9 mouse cellular contexts compared by ENCODE assay signal in the genomic region with DNA sequence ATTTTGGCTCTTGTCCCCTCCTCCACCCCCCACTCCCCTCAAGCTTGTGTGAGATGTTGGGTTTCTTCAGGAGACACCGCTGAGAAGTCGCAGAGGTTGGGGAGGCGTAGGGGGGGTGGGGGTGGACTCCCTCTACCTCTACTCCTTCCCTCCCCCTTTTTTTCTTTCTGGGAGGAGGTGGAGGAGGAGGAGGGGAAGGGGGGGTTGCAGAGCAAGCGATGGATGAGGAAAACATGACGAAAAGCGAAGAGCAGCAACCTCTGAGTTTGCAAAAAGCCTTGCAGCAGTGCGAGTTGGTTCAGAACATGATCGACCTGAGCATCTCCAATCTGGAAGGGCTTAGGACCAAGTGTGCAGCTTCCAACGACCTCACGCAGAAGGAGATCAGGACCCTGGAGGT. TPM values are rescaled to one million over a fixed set of nuclear protein-coding genes. Genes with fewer than 3 reads are reported as not detected.
DNase-seq lines count a peak whose midpoint lies in the region; ATAC-seq and TF ChIP-seq lines count a peak whose summit lies in the region.
"Had no signal": no experiment of that assay in that cellular context is flagged by ENCODE, and none has a peak within 500 bp of the region (broad histone marks: within the 10 kb centered on the region; RNA-seq: fewer than 3 reads in every experiment).

No protein-coding gene starts in this region.

- 0 out of 2 replicates have a peak, but pooled peaks have one; percentile 4 for ATAC-seq in lung, embryonic 14.5 days (ENCODE audit: insufficient read depth)
- ATAC-seq in embryonic facial prominence, embryonic 13.5 days (ENCODE audit: insufficient number of reproducible peaks, insufficient read depth, low FRiP score, low TSS enrichment, low read depth) = no peak
- ATAC-seq in intestine, embryonic 16.5 days = 0 out of 2 replicates have a peak, but pooled peaks have one; percentile 6
- ATAC-seq in neural tube, embryonic 14.5 days (ENCODE audit: low read depth) = peak; percentile 31

- 4% methylated on average over 10 of the region's 10 CpGs for WGBS in lung, embryonic 14.5 days
- 2% methylated on average over 10 of the region's 10 CpGs for WGBS in embryonic facial prominence, embryonic 13.5 days
- 2% methylated on average over 10 of the region's 10 CpGs for WGBS in intestine, embryonic 16.5 days
- 2% methylated on average over 10 of the region's 10 CpGs for WGBS in neural tube, embryonic 14.5 days
- 9% methylated on average over 10 of the region's 10 CpGs for WGBS in lung, adult 2 months

- H3K27me3 ChIP-seq in lung, embryonic 14.5 days (ENCODE audit: insufficient read depth, low read length) = peaks cover 42% of the 10 kb centered on the region
- peaks cover 75% of the 10 kb centered on the region for H3K27me3 ChIP-seq in embryonic facial prominence, embryonic 13.5 days
- H3K27me3 ChIP-seq in intestine, embryonic 16.5 days (replicated peaks; ENCODE audit: control insufficient read depth, insufficient read depth, low read length) = peaks cover 37% of the 10 kb centered on the region
- no peaks in the 10 kb centered on the region for H3K27me3 ChIP-seq in neural tube, embryonic 14.5 days (ENCODE audit: control insufficient read depth, insufficient read depth, low read length)

- no peak overlapping the region for H3K9ac ChIP-seq in lung, embryonic 14.5 days
- no peak overlapping the region for H3K9ac ChIP-seq in embryonic facial prominence, embryonic 13.5 days
- peak overlapping the region; percentile 61; the same call in 1 of the 2 replicates for H3K9ac ChIP-seq in intestine, embryonic 16.5 days (ENCODE audit: low read depth, low read length)
- H3K9ac ChIP-seq in neural tube, embryonic 14.5 days (replicated peaks; ENCODE audit: low read depth, low read length) = peak overlapping the region; percentile 82

- H3K36me3 ChIP-seq in lung, embryonic 14.5 days (ENCODE audit: insufficient read depth) = no peaks in the 10 kb centered on the region
- no peaks in the 10 kb centered on the region for H3K36me3 ChIP-seq in embryonic facial prominence, embryonic 13.5 days
- no peaks in the 10 kb centered on the region for H3K36me3 ChIP-seq in intestine, embryonic 16.5 days (ENCODE audit: control insufficient read depth, insufficient read depth, low read length)
- no peaks in the 10 kb centered on the region for H3K36me3 ChIP-seq in neural tube, embryonic 14.5 days (ENCODE audit: control insufficient read depth, insufficient read depth, low read length)

- DNase-seq in lung, embryonic 14.5 days = no peak
- DNase-seq in lung, adult 18-20 months = no peak
- DNase-seq in urinary bladder, postnatal 25 days (ENCODE audit: low spot score) = no peak
- DNase-seq in spleen, postnatal 10 days (ENCODE audit: low spot score in 2 of 2) = no peak
- DNase-seq in lung, adult 2 months = no peak

- no peak for TF ChIP-seq CTCF in lung, embryonic 14.5 days (IDR thresholded peaks at IDR 0.05; ENCODE audit: low read depth)
- no peak for TF ChIP-seq CTCF in lung, adult 2 months (IDR thresholded peaks at IDR 0.05; ENCODE audit: insufficient read depth, low read length)

- peak overlapping the region; percentile 78 for H3K4me2 ChIP-seq in lung, embryonic 14.5 days
- peak overlapping the region; percentile 99 for H3K4me2 ChIP-seq in embryonic facial prominence, embryonic 13.5 days
- H3K4me2 ChIP-seq in intestine, embryonic 16.5 days (ENCODE audit: low read depth, low read length) = peak overlapping the region; percentile 94
- H3K4me2 ChIP-seq in neural tube, embryonic 14.5 days (ENCODE audit: low read depth, low read length) = peak overlapping the region; percentile 76

- H3K9me3 ChIP-seq in lung, embryonic 14.5 days (ENCODE audit: low read depth, low read length) = no peaks in the 10 kb centered on the region
- no peaks in the 10 kb centered on the region for H3K9me3 ChIP-seq in embryonic facial prominence, embryonic 13.5 days
- H3K9me3 ChIP-seq in intestine, embryonic 16.5 days (ENCODE audit: control insufficient read depth, low read length) = no peaks in the 10 kb centered on the region
- no peaks in the 10 kb centered on the region for H3K9me3 ChIP-seq in neural tube, embryonic 14.5 days (ENCODE audit: control insufficient read depth, low read length)
- H3K9me3 ChIP-seq: megakaryocyte, embryonic 14.5 days had no signal

- no peak for TF ChIP-seq POLR2A in lung, adult 2 months (IDR thresholded peaks at IDR 0.05; ENCODE audit: borderline replicate concordance, extremely low read depth, low read depth, low read length)

- peak overlapping the region; percentile 53; the same call in 1 of the 2 replicates for H3K4me3 ChIP-seq in lung, embryonic 14.5 days (ENCODE audit: low read depth, low read length)
- peak overlapping the region; percentile 59 for H3K4me3 ChIP-seq in embryonic facial prominence, embryonic 13.5 days
- H3K4me3 ChIP-seq in intestine, embryonic 16.5 days (ENCODE audit: low read length) = peak overlapping the region; percentile 66
- H3K4me3 ChIP-seq in neural tube, embryonic 14.5 days (ENCODE audit: low read depth, low read length) = peak overlapping the region; percentile 71
- H3K4me3 ChIP-seq in lung, adult 2 months (replicated peaks; ENCODE audit: extremely low read depth, low read depth, low read length) = no peak overlapping the region

- no peaks in the 10 kb centered on the region for H3K4me1 ChIP-seq in lung, embryonic 14.5 days (ENCODE audit: insufficient read depth)
- peaks cover 10% of the 10 kb centered on the region; the same call in 1 of the 2 replicates for H3K4me1 ChIP-seq in embryonic facial prominence, embryonic 13.5 days
- H3K4me1 ChIP-seq in intestine, embryonic 16.5 days (ENCODE audit: control insufficient read depth, insufficient read depth, low read length) = peaks cover 12% of the 10 kb centered on the region
- peaks cover 9% of the 10 kb centered on the region for H3K4me1 ChIP-seq in neural tube, embryonic 14.5 days (ENCODE audit: control insufficient read depth, insufficient read depth, low read length)
- H3K4me1 ChIP-seq in lung, adult 2 months (ENCODE audit: control insufficient read depth, insufficient read depth, low read length) = no peaks in the 10 kb centered on the region

- no peak overlapping the region for H3K27ac ChIP-seq in lung, embryonic 14.5 days (ENCODE audit: low read depth)
- no peak overlapping the region for H3K27ac ChIP-seq in embryonic facial prominence, embryonic 13.5 days
- H3K27ac ChIP-seq in intestine, embryonic 16.5 days (ENCODE audit: low read length) = no peak overlapping the region
- peak overlapping the region; percentile 98 for H3K27ac ChIP-seq in neural tube, embryonic 14.5 days (ENCODE audit: low read depth, low read length)

RNA-seq across cellular contexts. Expression of a gene that starts 0.8 kb away (rescaled TPM):
- 0.36 and 0.39 TPM in 2 replicates for polyA plus RNA-seq in lung, embryonic 14.5 days (2014; fragmentation: Nextera tagmentation; extraction: Ambion mirVana)
- polyA plus RNA-seq in embryonic facial prominence, embryonic 13.5 days (2015; fragmentation: Nextera tagmentation; extraction: Ambion mirVana) = 0.41 and 0.52 TPM in 2 replicates
- 0.20 and 0.28 TPM in 2 replicates for polyA plus RNA-seq in intestine, embryonic 16.5 days (2015; fragmentation: Nextera tagmentation; extraction: Ambion mirVana)
- polyA plus RNA-seq in neural tube, embryonic 14.5 days (2014; fragmentation: Nextera tagmentation; extraction: Ambion mirVana) = 8.5 and 11.3 TPM in 2 replicates
- 0.02 and 0.06 TPM in 2 replicates for polyA plus RNA-seq in lung, adult 2 months (2012; rRNA removed)

RNA-seq across cellular contexts. Expression of a gene that starts 25.8 kb away (rescaled TPM):
- 127 and 145 TPM in 2 replicates for polyA plus RNA-seq in lung, embryonic 14.5 days (2014; fragmentation: Nextera tagmentation; extraction: Ambion mirVana)
- polyA plus RNA-seq in embryonic facial prominence, embryonic 13.5 days (2015; fragmentation: Nextera tagmentation; extraction: Ambion mirVana) = 87.7 and 103 TPM in 2 replicates
- 99.9 and 101 TPM in 2 replicates for polyA plus RNA-seq in intestine, embryonic 16.5 days (2015; fragmentation: Nextera tagmentation; extraction: Ambion mirVana)
- polyA plus RNA-seq in neural tube, embryonic 14.5 days (2014; fragmentation: Nextera tagmentation; extraction: Ambion mirVana) = 23.8 and 26.7 TPM in 2 replicates
- 8.6 and 9.1 TPM in 2 replicates for polyA plus RNA-seq in lung, adult 2 months (2012; rRNA removed)

RNA-seq across cellular contexts. Expression of a gene that starts 57.5 kb away (rescaled TPM):
- 67.1 and 70.9 TPM in 2 replicates for polyA plus RNA-seq in lung, embryonic 14.5 days (2014; fragmentation: Nextera tagmentation; extraction: Ambion mirVana)
- 46.1 and 51.7 TPM in 2 replicates for polyA plus RNA-seq in embryonic facial prominence, embryonic 13.5 days (2015; fragmentation: Nextera tagmentation; extraction: Ambion mirVana)
- 43.9 and 63.3 TPM in 2 replicates for polyA plus RNA-seq in intestine, embryonic 16.5 days (2015; fragmentation: Nextera tagmentation; extraction: Ambion mirVana)
- polyA plus RNA-seq in neural tube, embryonic 14.5 days (2014; fragmentation: Nextera tagmentation; extraction: Ambion mirVana) = 281 and 293 TPM in 2 replicates
- polyA plus RNA-seq in lung, adult 2 months (2012; rRNA removed) = 83.6 and 151 TPM in 2 replicates

Comparison
In these comparisons a context has a peak if more than half of its experiments do, and no peak if none do; other contexts are left out.
1. H3K9ac ChIP-seq: peak in intestine, embryonic 16.5 days (single experiment) and neural tube, embryonic 14.5 days (single experiment); none in lung, embryonic 14.5 days (single experiment) and embryonic facial prominence, embryonic 13.5 days (single experiment).
2. Peak in every context shown above with its lines, with median percentiles within 50 percentile points of each other: H3K4me2 ChIP-seq.